Mouse (Mus musculus): Measurements from ENCODE around the gene Ypel5. TPM values are rescaled to one million over a fixed set of nuclear protein-coding genes. Genes with fewer than 3 reads are reported as not detected.

Ypel5 gene
- polyA plus RNA-seq, 1 experiment from 2014 or later = 45.8 TPM

DNA sequence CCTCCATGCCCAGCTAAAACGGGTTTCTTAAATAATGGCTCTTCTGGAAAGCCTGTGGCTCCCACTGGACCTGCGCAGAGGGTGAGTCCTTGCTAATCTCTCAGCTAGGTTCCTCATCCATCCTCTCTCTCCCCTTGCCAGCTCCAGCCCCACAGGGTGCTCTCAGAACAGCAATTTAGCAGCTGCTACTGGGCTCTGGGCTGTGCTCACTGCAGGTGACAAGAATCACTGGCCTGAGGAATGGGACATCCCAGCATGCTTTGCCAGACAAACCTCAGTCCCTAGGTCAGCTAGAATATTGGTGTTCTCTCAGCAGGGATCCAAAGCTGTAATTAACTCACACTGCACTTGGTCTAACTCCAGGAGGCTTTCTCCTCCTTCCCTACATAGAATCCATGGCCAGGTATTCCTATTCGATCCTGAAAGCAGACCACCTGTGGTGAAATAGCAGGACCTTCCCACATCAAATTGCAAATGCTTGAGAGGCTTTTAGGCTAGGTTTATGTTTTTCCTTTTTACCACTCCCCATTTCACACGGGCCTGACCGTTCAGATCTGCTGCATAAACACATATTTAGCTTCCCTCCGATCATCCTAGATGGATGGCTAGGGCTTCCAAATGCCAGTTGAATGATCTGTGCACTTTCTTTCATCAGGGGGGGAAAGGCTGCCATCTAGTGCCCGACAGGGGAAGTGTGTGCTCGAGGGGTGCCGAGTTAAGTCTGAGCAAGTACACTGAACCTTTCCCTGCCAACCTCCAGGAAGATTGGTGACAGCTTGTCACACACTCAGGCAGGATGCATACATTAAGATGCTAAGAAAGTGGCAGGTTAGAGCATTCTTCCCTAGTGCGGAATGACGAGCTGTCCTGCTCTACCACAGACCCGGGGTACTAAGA is 22.6 kb upstream of the Ypel5 start:
- WGBS = 17% methylated on average over 12 of the region's 12 CpGs
- H3K9me3 ChIP-seq (replicated peaks; ENCODE audit: control insufficient read depth, low read length) = no peaks in the 10 kb centered on the region
- H3K27me3 ChIP-seq (ENCODE audit: control insufficient read depth, insufficient read depth, low read length) = no peaks in the 10 kb centered on the region

DNA sequence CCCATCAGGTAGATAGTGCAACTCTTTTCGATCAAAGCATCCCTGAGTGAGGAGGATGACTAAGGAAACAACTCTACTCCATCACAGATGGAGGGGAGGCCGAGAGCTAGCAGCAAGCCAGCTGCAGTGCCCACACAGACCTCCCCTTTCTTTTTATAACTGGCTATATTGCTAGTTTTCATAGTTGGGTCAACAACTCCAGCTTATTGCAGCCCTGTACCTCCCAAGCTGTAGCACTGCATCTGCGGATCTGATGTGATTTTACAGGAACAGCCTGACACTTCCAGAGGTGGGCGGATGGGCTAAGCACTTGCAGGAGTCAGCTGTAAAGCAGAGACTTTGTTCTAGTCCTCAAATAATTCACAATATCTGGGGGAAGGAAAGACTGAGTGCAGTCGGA is 18.7 kb upstream of the Ypel5 start:
- WGBS = 82% methylated on average over 5 of the region's 5 CpGs
- Histone ChIP-seq H3K9ac (ENCODE audit: low read length) (no peak overlapping the region), H3K36me3 (ENCODE audit: control insufficient read depth, insufficient read depth, low read length) (no peaks in the 10 kb centered on the region), H3K4me1 (ENCODE audit: control insufficient read depth, insufficient read depth, low read length) (no peaks in the 10 kb centered on the region; the same call in 1 of the 2 replicates), H3K9me3 (replicated peaks; ENCODE audit: control insufficient read depth, low read length) (no peaks in the 10 kb centered on the region), H3K27me3 (ENCODE audit: control insufficient read depth, insufficient read depth, low read length) (no peaks in the 10 kb centered on the region), H3K4me3 (replicated peaks; ENCODE audit: low read length) (no peak overlapping the region), H3K4me2 (ENCODE audit: low read depth, low read length) (no peak overlapping the region), H3K27ac (ENCODE audit: low read length) (no peak overlapping the region)
- ATAC-seq (ENCODE audit: insufficient read depth, low FRiP score) = no peak

More for the DNA sequence above, 22.6 kb upstream of the Ypel5 start:
- H3K9ac ChIP-seq (ENCODE audit: low read length) = no peak overlapping the region
- H3K4me2 ChIP-seq (ENCODE audit: low read depth, low read length) = no peak overlapping the region
- no peak overlapping the region for H3K27ac ChIP-seq (ENCODE audit: low read length)
- no peak for ATAC-seq (ENCODE audit: insufficient read depth, low FRiP score)
- no peaks in the 10 kb centered on the region for H3K36me3 ChIP-seq (ENCODE audit: control insufficient read depth, insufficient read depth, low read length)
- no peaks in the 10 kb centered on the region for H3K4me1 ChIP-seq (ENCODE audit: control insufficient read depth, insufficient read depth, low read length)
- H3K4me3 ChIP-seq (replicated peaks; ENCODE audit: low read length) = no peak overlapping the region

DNA sequence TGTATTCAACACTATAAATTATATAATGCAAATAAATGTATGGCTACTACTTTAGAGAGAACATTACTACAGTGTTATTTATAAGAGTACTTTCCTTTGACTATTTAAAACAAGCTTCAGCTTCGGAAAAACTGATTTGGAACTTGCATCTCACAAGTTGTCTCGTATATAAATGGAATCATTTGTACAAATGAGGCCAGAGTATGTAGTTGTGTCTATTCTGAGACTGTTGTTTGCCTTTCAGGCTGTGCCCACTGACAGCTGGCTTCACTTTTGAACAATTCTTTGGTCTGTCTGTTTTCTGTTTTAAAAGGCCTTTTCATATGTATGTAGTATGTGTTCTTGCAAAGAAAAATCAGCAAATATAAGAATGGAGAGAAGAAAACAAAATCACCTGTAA is 16.5 kb upstream of the Ypel5 start:
- WGBS = 57% methylated on average over 2 of the region's 2 CpGs

DNA sequence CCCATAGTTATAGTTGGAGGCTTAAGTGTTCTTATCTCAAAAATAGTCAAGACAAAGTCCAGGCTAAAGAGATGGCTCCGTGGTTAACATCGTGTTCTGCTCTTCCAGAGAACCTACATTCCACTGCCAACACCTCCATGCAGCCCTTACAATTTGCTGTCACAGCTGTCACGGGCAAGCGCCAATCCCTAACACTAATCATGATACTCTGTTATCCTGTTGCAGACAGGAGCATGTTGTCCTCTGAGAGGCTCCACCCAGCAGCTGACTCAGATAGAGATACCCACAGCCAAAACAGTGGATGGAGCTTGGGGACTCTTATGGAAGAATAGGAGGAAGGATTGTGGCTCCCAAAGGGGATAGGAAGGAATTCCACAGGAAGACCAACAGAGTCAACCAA is 15.8 kb upstream of the Ypel5 start:
- WGBS = 37% methylated on average over 4 of the region's 4 CpGs

More for the DNA sequence above, 16.5 kb upstream of the Ypel5 start:
- no peaks in the 10 kb centered on the region; the same call in 1 of the 2 replicates for H3K4me1 ChIP-seq (ENCODE audit: control insufficient read depth, insufficient read depth, low read length)
- H3K9ac ChIP-seq (ENCODE audit: low read length) = no peak overlapping the region
- H3K27me3 ChIP-seq (ENCODE audit: control insufficient read depth, insufficient read depth, low read length) = no peaks in the 10 kb centered on the region
- no peak overlapping the region for H3K27ac ChIP-seq (ENCODE audit: low read length)
- ATAC-seq (ENCODE audit: insufficient read depth, low FRiP score) = no peak
- H3K4me2 ChIP-seq (ENCODE audit: low read depth, low read length) = no peak overlapping the region
- no peaks in the 10 kb centered on the region for H3K9me3 ChIP-seq (replicated peaks; ENCODE audit: control insufficient read depth, low read length)
- H3K4me3 ChIP-seq (replicated peaks; ENCODE audit: low read length) = no peak overlapping the region
- H3K36me3 ChIP-seq (ENCODE audit: control insufficient read depth, insufficient read depth, low read length) = no peaks in the 10 kb centered on the region

DNA sequence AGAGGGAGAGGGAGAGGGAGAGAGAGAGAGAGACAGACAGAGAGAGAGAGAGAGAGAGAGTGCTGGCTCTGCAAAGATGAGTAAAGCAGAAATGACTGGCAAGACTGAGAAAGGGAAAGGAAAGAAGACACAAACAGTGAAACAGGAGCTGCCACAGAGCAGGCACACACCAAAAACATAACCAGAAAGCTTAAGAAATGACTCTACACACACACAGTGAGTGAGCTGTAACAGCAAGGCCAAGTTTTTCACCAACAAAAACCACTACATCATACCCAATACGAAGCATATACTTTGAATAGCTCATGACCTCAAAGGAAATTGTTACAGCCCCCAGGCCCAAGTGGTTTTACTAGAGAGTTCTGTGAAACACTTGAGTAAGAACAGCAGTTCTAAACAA is 14.3 kb upstream of the Ypel5 start:
- no peak overlapping the region for H3K4me2 ChIP-seq (ENCODE audit: low read depth, low read length)
- no peak for ATAC-seq (ENCODE audit: insufficient read depth, low FRiP score)
- H3K9ac ChIP-seq (ENCODE audit: low read length) = no peak overlapping the region
- no peaks in the 10 kb centered on the region for H3K36me3 ChIP-seq (ENCODE audit: control insufficient read depth, insufficient read depth, low read length)
- H3K27me3 ChIP-seq (ENCODE audit: control insufficient read depth, insufficient read depth, low read length) = no peaks in the 10 kb centered on the region
- 65% methylated on average over 1 of the region's 1 CpGs for WGBS
- no peaks in the 10 kb centered on the region; the same call in 1 of the 2 replicates for H3K4me1 ChIP-seq (ENCODE audit: control insufficient read depth, insufficient read depth, low read length)
- no peaks in the 10 kb centered on the region for H3K9me3 ChIP-seq (replicated peaks; ENCODE audit: control insufficient read depth, low read length)
- H3K27ac ChIP-seq (ENCODE audit: low read length) = no peak overlapping the region
- no peak overlapping the region for H3K4me3 ChIP-seq (replicated peaks; ENCODE audit: low read length)

More for the DNA sequence above, 15.8 kb upstream of the Ypel5 start:
- no peaks in the 10 kb centered on the region for H3K36me3 ChIP-seq (ENCODE audit: control insufficient read depth, insufficient read depth, low read length)
- no peak overlapping the region for H3K4me2 ChIP-seq (ENCODE audit: low read depth, low read length)
- no peak overlapping the region for H3K27ac ChIP-seq (ENCODE audit: low read length)
- no peak for ATAC-seq (ENCODE audit: insufficient read depth, low FRiP score)
- H3K4me1 ChIP-seq (ENCODE audit: control insufficient read depth, insufficient read depth, low read length) = no peaks in the 10 kb centered on the region; the same call in 1 of the 2 replicates
- no peaks in the 10 kb centered on the region for H3K9me3 ChIP-seq (replicated peaks; ENCODE audit: control insufficient read depth, low read length)
- no peak overlapping the region for H3K9ac ChIP-seq (ENCODE audit: low read length)
- no peaks in the 10 kb centered on the region for H3K27me3 ChIP-seq (ENCODE audit: control insufficient read depth, insufficient read depth, low read length)
- no peak overlapping the region for H3K4me3 ChIP-seq (replicated peaks; ENCODE audit: low read length)

DNA sequence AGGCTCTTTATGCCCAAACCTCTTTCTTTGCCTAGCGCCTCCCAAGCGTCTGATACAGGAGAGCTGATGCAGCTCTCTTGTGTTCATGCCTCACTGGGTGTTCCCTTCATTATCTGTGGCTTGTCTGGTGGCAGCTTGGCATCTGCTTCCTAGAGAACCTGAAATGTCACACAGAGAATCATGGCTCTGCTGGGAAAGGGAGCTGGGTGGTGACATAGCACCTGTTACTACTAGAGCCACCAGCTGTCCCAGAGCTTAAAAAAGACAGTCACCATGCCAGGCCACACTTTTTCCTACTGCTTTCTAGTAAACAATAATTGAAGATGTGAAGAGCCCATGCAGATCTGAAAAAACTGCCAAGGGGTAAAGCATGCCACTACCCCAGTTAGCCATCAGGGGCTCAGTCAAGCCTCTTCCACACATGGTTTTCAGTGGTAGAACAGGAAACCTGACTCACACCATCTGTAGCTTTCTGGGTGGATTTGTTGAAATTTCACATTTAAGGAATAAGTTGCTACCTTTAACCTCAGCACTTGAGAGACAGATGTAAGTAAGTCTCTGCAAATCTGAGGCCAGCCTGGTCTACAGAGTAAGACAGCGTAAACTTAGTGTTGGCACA is 9.2 kb upstream of the Ypel5 start:
- Histone ChIP-seq H3K27ac (ENCODE audit: low read length) (no peak overlapping the region), H3K4me1 (ENCODE audit: control insufficient read depth, insufficient read depth, low read length) (no peaks in the 10 kb centered on the region), H3K4me3 (replicated peaks; ENCODE audit: low read length) (no peak overlapping the region), H3K9me3 (replicated peaks; ENCODE audit: control insufficient read depth, low read length) (no peaks in the 10 kb centered on the region), H3K36me3 (ENCODE audit: control insufficient read depth, insufficient read depth, low read length) (no peaks in the 10 kb centered on the region), H3K27me3 (ENCODE audit: control insufficient read depth, insufficient read depth, low read length) (no peaks in the 10 kb centered on the region), H3K9ac (ENCODE audit: low read length) (no peak overlapping the region), H3K4me2 (ENCODE audit: low read depth, low read length) (no peak overlapping the region)
- 83% methylated on average over 3 of the region's 3 CpGs for WGBS
- ATAC-seq (ENCODE audit: insufficient read depth, low FRiP score) = no peak

DNA sequence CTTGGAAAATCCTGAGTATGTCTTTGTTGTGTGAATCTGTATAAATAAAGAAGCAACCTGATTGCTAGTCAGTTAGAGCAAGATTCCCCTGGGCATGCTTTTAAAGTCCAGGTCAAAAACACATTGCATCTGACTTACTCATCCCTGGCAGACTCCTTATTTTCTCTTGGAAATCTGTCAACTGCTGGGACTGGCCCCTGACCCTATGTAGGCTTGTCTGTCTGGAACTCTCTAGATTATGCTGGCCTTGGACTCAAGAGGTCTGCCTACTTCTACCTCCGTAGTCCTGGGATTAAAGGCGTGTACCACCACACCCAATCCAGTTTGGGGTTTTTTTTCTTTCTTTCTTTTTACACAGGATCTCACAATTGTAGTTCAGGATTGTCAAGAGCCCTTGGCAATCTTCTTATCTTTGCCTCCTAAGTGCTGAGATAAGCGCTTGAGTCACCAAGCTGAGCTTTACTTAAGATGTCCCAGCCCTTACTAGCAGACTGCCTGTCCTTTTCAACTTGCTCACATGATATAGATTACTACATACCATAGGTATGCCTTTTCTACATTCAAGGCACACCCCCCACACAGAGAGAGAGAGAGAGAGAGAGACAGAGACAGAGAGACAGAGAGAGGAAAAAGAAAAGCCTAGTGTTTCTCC is 8.1 kb upstream of the Ypel5 start:
- Histone ChIP-seq H3K27me3 (ENCODE audit: control insufficient read depth, insufficient read depth, low read length) (no peaks in the 10 kb centered on the region), H3K9me3 (replicated peaks; ENCODE audit: control insufficient read depth, low read length) (no peaks in the 10 kb centered on the region), H3K4me3 (replicated peaks; ENCODE audit: low read length) (no peak overlapping the region), H3K4me2 (ENCODE audit: low read depth, low read length) (no peak overlapping the region), H3K4me1 (ENCODE audit: control insufficient read depth, insufficient read depth, low read length) (no peaks in the 10 kb centered on the region), H3K9ac (ENCODE audit: low read length) (no peak overlapping the region), H3K27ac (ENCODE audit: low read length) (no peak overlapping the region), H3K36me3 (ENCODE audit: control insufficient read depth, insufficient read depth, low read length) (no peaks in the 10 kb centered on the region)
- WGBS = 49% methylated on average over 3 of the region's 3 CpGs
- ATAC-seq (ENCODE audit: insufficient read depth, low FRiP score) = peak; percentile 94

DNA sequence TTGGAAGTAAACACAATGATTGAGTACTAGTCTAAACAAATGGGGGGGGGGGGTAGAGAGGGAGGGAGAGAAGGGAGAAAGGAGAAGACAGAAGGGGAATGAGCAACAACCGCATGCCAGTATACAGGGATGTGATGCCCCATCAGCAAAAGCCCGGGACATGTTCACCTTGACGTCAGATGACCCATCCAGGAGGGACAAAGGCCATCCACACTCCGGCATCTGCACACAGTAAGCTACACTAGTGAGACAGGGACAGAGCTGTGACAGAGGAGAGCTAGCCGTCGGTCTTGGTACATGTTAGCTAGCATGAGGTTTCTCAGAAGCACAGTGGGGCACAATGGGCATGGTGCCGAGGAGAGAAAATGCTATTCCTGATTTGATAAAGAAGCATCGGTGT is 7.6 kb upstream of the Ypel5 start:
- no peak overlapping the region for H3K4me3 ChIP-seq (replicated peaks; ENCODE audit: low read length)
- no peaks in the 10 kb centered on the region for H3K36me3 ChIP-seq (ENCODE audit: control insufficient read depth, insufficient read depth, low read length)
- ATAC-seq (ENCODE audit: insufficient read depth, low FRiP score) = peak; percentile 37; the same call in 1 of the 2 replicates
- H3K27ac ChIP-seq (ENCODE audit: low read length) = no peak overlapping the region
- no peaks in the 10 kb centered on the region for H3K4me1 ChIP-seq (ENCODE audit: control insufficient read depth, insufficient read depth, low read length)
- H3K9me3 ChIP-seq (replicated peaks; ENCODE audit: control insufficient read depth, low read length) = no peaks in the 10 kb centered on the region
- no peaks in the 10 kb centered on the region for H3K27me3 ChIP-seq (ENCODE audit: control insufficient read depth, insufficient read depth, low read length)
- H3K4me2 ChIP-seq (ENCODE audit: low read depth, low read length) = no peak overlapping the region
- WGBS = 66% methylated on average over 8 of the region's 8 CpGs
- H3K9ac ChIP-seq (ENCODE audit: low read length) = no peak overlapping the region

Data from stomach, embryonic 16.5 days (tissue).